Mouse (Mus musculus): ENCODE measurements around the gene Ccdc141.

The Ccdc141 gene

DNA sequence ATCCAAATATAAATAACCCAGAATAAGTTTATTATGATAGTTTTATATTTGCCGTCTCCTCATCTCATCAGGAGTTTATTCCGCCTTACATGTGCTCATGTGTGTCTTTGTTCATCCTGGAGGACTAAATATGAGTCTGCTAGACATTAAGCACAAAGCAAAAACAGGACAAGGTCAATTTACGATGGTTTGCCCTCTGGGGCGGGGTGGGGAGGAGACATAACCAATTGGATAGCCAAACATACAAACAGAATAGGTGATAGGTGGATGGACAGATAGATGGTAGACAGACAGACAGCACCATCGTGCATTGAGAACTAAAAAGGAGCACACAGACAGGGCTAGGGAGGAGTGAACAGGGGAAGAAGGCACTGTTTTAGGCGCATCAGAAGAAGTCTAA is 3.4 kb upstream of the Ccdc141 start:
- no peak for DNase-seq

DNA sequence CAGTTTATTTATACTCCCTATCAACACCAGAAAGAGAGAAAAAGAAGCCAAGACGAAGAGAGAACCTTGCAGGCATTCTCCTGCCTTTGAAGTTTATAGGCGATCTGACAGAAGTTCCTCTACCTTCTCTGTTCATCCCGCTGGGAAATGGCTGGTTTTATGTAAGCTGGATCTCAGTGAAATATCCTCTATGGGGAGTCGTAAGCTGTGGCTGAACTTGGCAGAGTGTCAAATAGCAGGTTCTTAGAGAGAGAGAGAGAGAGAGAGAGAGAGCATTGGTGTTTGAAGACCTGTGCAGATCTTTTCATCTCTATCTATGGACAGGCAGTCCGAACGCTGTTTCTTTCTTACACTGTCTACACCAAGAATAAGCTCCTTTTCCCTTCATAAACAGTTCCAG is 2.9 kb upstream of the Ccdc141 start:
- no peak for DNase-seq

DNA sequence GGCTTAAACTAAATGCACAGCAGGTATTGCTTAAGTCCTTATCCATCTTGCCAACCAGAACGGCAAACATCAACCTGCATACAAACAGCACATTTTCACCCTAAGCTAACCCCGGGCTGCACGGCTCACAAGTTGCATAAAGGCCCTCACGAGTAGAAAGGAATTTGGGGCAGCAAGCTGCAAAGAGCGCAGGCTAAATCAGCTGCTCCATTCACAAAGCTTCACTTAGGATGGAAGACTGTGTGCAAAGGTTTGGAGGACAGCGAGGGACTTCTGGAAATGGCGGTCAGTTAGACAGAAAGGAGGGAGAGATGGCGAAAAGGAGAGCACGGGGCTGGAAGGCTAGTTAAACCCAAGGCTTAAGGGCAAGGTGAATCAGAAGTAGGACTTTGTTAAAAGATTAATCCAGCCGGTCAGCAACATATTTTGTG is 1.8 kb upstream of the Ccdc141 start:
- peak; percentile 34 to 54 for DNase-seq

DNA sequence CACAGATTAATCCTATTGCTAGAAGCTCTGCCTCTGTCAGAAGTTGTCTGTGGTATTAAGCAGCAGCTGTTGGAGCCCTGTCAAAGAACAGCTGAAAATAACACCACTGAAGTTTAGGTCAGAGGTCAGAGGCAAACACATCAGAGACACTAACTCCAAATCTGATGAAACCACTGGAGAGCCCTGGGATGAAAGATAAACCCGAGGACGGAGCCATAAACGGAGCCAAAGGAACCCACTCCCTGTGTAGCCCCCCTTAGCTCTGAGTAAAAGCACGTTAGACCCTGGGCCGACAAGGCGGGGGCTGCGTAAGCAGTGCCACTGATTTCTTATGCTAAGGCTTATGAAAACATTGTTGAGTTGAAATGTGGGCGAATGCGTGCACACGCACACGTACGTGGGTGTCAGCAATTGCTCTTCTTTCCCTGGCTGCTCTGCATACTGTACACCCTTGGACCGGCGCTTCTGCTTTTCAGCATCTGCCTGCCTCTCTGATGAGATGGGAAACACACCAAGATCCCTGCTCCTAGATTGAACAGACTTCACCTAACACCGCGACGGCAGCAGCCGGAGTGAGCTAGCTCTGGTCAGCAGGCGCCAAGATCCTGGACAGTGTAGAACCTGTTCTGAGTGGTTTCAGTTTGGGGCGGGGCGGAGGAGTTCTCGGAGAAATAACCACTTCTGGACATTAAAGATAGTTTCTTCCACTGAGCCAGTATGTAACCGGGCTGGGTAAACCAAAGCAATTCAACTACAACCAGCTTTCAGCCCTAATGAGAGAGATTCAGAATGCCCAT is 1.2 kb upstream of the Ccdc141 start:
- peak; percentile 56 to 66 for DNase-seq

DNA sequence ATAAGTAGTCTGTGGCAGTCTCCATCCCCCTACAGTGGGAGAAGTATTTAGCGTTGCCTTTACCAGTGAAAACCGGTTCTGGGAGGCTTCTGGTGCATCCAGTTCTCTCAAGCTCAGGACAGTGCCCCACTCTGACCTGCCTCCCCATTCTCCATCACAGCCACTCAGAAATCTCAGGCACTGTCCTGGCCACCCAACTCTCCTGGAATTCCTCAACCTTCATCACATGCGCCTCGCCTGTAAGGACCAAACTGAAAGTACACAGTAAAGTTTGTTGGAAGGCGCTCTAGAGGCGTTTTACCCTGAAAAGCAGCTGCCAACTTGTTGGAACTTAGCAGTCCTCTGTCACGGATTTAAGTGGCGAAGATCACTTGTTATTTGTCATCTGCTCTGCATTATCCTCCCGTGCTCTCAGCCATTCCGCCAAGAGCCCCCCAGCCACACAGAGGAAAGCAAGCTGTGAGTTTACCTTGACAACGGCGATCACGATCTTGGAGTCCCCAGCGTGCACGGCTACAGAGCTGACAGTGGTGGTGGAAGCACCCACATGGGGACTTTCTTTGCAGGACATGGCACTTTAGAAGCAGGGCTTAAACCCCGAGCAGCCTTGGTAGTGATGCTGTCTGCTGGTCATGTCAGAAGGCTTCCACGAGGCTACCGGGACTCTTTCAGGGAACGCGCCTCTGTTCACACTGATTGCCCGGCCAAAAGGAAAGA is 362 bp downstream of the Ccdc141 start:
- peak; percentile 46 to 50 for DNase-seq

DNA sequence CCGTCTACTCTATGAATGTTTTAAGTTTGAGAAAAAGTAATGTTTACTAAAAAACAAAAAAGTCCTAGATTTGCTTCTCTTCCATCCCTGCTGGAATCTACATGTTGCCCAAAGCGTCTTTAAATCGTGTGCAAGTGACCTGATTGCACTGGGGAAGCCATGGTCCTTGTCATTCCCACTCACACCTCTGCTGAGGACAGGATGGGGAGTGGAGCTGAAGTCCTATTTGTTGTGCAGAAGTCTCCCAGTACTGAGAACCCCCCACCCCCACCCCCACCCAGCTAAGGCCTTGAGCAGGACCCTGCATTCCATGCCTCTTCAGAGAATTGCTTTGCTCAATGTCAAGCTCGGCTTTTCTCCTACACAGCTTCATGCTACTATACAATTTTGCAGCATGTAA is 1.2 kb downstream of the Ccdc141 start:
- DNase-seq = no peak

DNA sequence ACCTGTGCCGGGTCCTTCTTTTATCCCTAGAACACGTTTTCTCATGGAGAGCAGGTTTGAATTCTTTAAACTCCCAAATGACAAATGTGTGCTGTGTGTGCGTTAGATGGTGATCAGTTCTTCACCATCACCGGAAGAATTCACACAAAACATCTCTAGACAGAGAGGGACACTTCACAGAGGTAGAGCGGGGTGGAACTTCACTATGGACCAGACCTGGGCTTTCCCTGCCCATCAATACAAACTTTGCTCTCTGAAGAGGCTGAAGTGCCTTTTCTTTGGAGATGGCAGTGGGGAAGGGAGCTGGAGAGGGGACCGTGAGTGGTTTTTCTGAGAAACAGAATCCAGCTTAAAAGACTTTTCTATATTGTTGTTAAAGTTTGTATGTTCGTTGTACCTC is 1.7 kb downstream of the Ccdc141 start:
- no peak for DNase-seq

DNA sequence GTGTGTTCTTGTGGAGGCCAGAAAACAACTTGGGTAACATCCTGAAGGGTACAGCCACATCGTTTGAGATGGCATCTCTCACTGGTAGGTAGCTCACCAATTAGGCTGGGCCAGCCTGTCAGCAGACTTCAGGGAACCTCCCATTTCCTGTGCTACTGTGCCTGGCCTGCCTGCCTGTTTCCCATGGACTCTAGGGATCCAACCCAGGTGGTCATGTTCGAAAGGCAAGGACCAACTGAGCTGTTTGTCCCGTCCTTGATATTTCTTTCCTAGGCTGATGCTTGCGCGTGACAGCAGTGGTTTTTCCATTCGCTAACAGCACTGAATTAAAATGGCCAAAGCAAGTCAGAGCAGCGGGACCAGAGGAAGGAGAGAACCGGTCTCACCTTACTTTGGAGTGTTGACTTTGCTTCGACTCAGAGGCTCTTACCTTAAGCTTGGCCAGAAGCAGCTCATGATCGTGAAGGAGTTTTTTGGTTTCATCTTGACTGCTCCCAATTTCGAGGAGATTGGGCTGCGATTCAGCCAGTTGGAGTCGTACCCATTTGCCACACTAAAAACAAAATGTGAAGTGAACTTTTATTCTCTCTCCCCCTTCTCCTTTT is 2.3 kb downstream of the Ccdc141 start:
- no peak for DNase-seq

DNA sequence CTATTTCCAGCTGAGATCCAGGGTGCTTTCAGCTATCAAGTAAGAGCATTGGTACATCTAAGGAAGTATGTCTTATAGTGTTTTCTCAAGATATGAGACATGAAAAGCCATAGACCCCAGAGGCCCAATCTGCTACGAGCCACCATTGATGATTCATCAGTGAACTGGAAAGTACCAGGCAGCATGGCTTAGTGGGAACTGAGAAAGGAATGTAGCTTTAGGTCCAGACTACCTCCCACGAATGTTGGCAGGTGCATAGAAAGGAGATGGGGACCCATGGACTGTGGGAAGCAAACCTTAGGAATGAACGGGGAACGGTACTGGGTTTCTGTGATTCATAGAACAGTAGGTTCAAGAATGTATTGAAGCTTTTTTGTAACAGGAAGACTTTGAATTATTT is 4.1 kb downstream of the Ccdc141 start:
- DNase-seq = no peak

DNA sequence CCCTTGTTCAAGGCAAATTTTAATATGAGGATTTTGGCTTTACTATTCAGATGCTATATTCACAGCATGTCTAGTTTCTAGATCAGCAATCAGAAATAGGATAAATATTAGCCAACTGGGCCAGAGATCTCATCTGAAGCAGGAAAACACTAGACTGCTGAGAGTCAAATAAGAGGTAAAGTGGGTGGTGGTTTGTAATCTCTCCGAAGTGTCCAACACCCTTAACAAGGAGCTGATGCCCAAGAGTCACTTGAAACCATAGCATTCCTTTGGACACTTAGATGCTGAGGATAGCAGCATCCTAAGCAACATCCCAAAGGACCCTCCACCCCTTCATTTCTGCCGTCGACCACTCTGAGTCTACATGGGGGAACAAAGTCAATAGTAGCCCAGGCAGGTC is 5.8 kb downstream of the Ccdc141 start:
- DNase-seq = no peak

DNA sequence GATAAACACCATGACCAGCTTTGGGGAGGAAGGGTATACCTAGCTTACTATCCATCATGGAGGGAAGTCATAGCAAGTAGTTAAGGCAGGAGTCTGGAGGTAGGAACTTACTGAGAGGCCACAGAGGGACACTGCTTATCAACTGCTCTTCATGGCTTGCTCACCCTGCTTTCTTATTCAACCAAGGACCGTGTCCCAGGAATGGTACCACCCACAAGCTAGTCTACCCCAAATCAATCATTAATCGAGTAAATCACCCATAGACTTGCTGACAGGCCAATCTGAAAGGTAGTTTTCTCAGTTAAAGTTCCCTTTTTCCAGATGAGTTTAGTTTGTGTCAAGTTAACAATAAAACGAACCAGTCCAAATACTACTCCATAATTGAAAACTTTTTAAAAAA is 7.1 kb downstream of the Ccdc141 start:
- no peak for DNase-seq

DNA sequence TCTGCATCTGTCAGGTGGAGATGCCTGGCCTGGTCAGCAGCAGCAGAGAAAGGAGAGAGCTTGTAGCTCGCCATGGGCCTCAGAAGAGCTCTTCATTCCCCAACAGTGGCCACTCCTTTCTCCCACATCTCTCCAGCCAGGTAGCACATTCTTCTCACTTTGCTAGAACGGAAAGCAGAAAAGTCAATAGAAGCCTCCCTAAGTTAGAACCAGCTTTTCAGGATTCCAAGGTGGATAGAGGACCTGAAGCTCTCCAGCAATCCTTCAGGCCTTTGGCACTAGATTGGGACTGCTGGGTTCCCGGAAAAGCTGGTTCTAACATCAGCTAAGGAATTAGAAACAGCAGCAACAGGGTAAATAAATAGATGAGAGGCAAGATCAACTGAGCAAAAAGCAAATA is 8.3 kb downstream of the Ccdc141 start:
- peak; percentile 21 to 34 for DNase-seq

DNA sequence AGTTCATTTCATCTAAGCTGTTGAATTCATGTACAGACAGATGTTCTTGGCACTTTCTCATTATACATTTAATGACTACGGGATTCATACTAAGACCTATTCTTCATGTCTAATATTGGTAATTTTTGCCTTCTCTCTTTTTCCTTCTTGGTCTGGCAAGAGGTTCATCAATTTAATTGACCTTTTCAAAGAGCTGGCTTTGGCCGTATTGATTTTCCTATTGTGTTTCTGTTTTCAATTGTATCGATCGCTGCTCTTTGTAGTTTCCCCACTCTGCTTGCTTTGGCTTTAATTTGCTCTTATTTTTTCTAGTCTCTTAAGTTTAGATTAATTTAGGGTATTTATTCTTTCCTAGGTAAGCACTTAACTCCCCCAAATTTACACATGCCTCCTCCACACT is 12.9 kb downstream of the Ccdc141 start:
- no peak for DNase-seq

DNA sequence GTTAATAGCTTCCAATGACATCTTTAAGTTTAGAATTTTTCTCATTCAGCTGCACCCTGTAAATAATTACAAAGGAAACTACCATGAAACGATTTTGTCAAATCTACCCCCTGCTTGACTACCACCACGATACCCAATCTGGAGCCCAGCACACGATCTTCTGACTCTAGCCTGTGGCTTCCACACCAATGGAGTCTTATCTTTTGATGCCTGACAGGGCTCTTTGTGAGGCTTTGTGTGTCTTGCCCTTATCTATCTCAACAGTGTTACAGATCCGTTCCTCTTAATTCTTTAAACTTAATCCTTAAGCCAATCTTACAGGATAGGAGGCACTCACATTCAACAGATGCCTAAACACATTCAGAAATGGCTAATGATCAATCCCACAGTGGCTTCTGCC is 16.4 kb downstream of the Ccdc141 start:
- no peak for DNase-seq

DNA sequence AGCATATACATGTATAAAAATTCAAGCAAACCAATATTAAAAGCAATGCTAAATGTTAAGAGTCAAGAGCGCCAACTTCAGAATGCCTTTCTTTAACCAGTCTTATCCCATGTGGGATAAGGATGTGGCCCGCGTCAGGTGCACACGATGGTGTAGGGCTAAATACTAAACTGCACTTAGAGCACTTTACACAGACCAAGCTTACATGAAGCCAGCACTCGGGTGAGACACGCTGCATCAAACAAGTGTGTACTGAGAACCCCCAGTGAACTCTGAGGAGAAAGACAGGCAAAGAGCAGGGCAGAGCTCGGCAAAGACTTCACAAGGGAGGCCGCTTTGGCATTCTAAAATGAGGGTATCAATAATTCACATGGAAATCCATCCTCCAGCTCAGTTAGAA is 19.2 kb downstream of the Ccdc141 start:
- no peak for DNase-seq

DNA sequence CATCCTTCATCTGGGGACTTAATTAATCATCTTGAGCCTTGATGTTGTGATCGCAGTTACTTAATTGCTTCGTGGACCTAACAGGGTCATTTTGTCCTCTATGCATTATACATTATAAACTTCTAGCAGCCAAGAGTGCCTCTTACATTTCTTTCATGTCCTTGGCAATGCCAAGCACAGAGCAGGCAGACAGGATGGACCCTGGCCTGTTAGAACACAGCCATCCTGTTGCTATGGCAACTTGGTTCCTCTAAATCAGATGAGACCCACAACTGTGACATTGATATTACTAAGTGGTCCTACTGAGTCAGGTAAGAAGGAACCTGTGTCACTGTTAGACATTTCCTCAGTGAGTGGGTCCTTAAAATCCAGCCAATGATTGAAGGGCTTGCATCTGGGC is 20.9 kb downstream of the Ccdc141 start:
- no peak for DNase-seq

DNA sequence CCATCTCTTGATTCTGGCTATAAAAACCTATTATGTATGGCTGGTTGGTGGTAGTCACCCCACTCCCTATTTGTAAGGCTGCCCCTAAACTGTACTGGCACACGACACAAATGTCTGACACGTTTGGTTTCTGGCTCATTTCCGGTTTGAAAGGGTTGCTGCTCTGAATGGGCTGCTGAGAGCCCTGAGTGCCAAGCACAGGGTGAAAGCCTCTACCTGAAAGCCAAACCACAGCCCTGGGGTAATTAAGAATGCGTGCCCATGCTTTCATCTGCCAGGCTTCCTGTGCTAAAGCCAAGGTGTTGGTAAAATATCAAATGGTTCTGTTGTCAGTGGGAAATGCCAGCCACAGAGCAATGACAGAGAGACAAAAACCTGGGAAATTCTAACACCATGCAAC is 22.2 kb downstream of the Ccdc141 start:
- DNase-seq = no peak

DNA sequence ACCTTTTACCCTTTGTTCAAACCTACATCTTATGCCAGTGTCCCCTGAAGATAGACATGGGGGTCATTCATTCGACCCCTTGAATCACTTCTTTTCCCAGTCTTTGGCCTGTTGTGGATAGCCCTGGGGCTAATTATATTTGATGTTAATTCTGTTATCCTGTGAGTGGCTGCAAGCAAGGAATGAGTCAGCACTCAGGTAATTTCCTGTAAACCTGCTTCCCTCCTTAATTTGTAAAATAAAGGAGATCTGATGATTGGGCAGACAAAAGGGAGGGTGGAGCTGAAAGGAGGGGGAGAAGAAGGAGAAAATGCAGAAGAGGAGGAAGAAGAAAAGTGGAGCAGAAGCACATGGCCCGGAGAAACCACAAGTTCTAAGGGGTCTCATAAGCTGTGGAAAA is 23.5 kb downstream of the Ccdc141 start:
- no peak for DNase-seq

DNA sequence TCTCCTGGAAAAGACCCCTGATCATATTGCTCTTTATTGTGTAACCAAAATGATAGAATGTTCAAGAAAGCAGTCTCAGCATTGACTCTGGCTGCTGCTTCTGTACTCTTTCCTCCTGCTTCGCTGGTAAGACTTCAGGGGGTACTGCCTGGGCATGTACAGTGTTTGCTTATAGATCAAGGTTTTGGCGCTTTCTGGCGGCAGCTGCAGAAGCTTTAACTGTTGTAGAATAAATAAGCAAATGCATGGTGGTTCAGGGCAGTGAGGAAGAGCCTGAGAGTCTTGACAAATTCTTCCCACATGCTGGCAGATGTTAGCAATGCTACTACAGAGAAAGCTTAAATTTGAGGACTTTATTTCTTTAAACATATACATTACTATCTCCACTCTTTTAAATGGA is 24.1 kb downstream of the Ccdc141 start:
- no peak for DNase-seq

DNA sequence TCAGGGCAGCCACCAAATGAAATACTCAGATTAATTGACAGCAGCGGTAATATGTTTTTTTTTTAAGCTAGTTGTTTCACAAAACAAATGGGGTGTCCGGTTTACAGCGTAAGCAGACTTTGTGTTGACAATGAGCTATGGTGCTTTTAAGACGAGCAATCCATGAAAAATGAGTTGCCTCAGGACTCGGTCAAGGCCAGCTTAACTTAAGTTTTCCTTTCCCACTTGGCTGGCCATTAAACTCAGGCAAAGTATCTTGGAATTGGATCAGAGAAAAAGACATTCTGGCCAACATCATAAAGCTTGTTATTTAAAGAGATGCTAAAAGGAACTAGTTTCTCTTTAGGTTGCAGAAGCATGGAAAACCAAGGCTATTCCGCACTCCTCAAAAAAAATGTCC is 26.9 kb downstream of the Ccdc141 start:
- no peak for DNase-seq

DNA sequence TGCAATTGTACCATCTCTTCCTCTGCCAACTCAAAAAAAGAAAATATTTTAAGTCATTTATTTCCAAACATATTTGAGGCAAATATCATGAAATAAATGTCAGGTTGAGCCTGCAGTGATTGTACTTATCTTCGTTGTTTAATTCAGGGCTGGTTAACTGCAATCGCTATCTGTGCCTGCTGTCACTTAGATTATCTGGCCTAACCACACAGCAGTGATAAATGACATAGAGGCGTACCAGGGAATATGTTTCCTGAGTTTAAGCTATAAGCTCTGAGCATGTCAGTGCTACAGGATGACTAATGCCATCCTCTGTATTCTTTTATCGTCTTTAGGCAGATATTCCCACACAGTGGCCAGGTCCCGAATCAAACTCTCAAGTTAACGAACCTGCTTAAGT is 31.6 kb downstream of the Ccdc141 start:
- DNase-seq = no peak

DNA sequence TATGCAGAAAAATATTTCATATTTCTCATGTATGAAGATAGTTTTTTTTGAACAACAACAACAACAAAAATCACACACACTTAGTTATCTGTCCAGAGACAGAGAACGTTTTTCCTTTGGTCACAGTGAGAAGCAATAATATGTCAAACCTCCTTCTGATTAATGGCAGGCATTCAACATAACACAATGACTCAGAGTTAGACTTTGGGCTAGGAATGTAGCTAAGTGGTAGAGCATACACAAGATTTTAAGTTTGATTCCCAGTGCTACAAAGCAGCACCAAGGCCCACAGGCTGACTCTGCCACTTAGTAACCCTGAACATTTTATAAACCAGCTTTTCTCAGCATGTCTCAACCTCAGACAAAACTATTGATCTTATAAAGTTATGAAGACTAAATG is 35.5 kb downstream of the Ccdc141 start:
- no peak for DNase-seq

DNA sequence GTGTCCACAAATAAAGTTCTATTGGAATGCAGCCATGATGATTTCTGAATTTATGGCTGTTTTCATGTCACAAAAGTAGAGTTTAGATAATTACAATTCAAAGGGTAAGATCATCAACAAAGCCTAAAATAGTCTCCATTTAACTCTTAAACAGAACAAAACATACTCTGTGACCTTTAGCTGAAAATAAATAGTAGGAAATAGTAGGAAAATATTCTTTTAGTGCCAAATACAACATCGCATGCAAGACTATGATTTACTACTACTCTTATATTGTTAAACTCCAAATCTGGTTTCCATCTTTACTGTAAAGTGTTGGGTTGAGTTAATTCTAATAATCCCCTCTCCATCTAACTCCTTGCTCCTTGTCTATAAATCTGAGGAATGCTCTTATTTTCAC is 37.0 kb downstream of the Ccdc141 start:
- DNase-seq = no peak

DNA sequence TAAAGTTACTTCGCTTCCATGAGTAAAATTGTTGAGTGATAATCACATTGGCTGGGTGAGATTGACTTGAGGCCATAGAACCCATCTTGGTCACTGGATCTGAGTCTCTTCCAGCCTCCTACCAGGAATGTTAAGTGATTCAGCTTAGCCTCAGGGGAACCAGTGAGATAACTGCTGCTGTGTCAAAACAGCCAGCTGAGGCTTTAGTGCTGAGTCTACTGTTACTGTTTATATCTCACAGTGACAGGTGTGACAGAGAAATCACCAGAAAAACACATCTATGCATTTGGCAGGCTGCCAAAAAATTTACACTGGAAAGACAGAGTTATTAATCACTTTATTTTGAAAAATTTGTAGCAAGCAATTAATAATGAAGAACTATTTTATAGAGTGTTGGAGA is 43.5 kb downstream of the Ccdc141 start:
- no peak for DNase-seq

All from lung, postnatal 4 days (tissue).